Comparison of ENCODE assay signal across 9 mouse cellular contexts in genomic region chr6:126353346-126353745, GRCm38 (mm10).
DNase-seq lines count a peak whose midpoint lies in the region; ATAC-seq lines count a peak whose summit lies in the region.
"Had no signal": no experiment of that assay in that cellular context is flagged by ENCODE, and none has a peak within 500 bp of the region (broad histone marks: within the 10 kb centered on the region; RNA-seq: fewer than 3 reads in every experiment).

No protein-coding gene starts in this region.

- H3K27me3 ChIP-seq in heart, embryonic 12.5 days (replicated peaks), result no peaks in the 10 kb centered on the region; the same call in 1 of the 2 replicates
- H3K27me3 ChIP-seq in lung, embryonic 16.5 days (ENCODE audit: control insufficient read depth, insufficient read depth, low read depth, low read length), result 0 out of 2 replicates have a peak, but pooled peaks cover 2% of the 10 kb centered on the region

- DNase-seq in heart, postnatal 4 days, result peak; percentile 18
- DNase-seq in lung, postnatal 36 days, result no peak
- DNase-seq in adrenal gland, postnatal 36 days, result peak; percentile 19 to 38
- peak; percentile 70 to 71 for DNase-seq in cerebellum, postnatal 36 days
- DNase-seq in right cerebral cortex, adult 18-20 months, result no peak
- DNase-seq in gastrocnemius, postnatal 25 days, result no peak
- DNase-seq: gastrocnemius, postnatal 36 days had no signal

- H3K4me2 ChIP-seq in heart, embryonic 12.5 days, result no peak overlapping the region
- H3K4me2 ChIP-seq in lung, embryonic 16.5 days (ENCODE audit: low read depth, low read length), result no peak overlapping the region

- H3K27ac ChIP-seq in heart, embryonic 12.5 days (ENCODE audit: poor library complexity, severe bottlenecking), result no peak overlapping the region
- H3K27ac ChIP-seq in lung, embryonic 16.5 days (ENCODE audit: low read length), result no peak overlapping the region

- H3K9ac ChIP-seq in heart, embryonic 12.5 days, result no peak overlapping the region
- H3K9ac ChIP-seq in lung, embryonic 16.5 days (ENCODE audit: low read length), result no peak overlapping the region

- WGBS in heart, embryonic 12.5 days, result 13% methylated on average over 2 of the region's 2 CpGs
- WGBS in lung, embryonic 16.5 days, result 2% methylated on average over 2 of the region's 2 CpGs

- ATAC-seq in heart, embryonic 12.5 days (ENCODE audit: insufficient number of reproducible peaks, low FRiP score), result no peak
- ATAC-seq in lung, embryonic 16.5 days (ENCODE audit: low read depth), result peak; percentile 65; the same call in 1 of the 2 replicates

- H3K36me3 ChIP-seq in heart, embryonic 12.5 days, result no peaks in the 10 kb centered on the region
- no peaks in the 10 kb centered on the region for H3K36me3 ChIP-seq in lung, embryonic 16.5 days (ENCODE audit: control insufficient read depth, insufficient read depth, low read length)

- no peak overlapping the region for H3K4me3 ChIP-seq in heart, embryonic 12.5 days
- no peak overlapping the region for H3K4me3 ChIP-seq in lung, embryonic 16.5 days (ENCODE audit: low read length)

- 0 out of 2 replicates have a peak, but pooled peaks cover 5% of the 10 kb centered on the region for H3K9me3 ChIP-seq in heart, embryonic 12.5 days (replicated peaks)
- H3K9me3 ChIP-seq in lung, embryonic 16.5 days (ENCODE audit: control insufficient read depth, low read length), result no peaks in the 10 kb centered on the region

- H3K4me1 ChIP-seq in heart, embryonic 12.5 days (replicated peaks), result 0 out of 2 replicates have a peak, but pooled peaks cover 3% of the 10 kb centered on the region
- no peaks in the 10 kb centered on the region for H3K4me1 ChIP-seq in lung, embryonic 16.5 days (replicated peaks; ENCODE audit: control insufficient read depth, insufficient read depth, low read length)

Comparison
In these comparisons a context has a peak if more than half of its experiments do, and no peak if none do; other contexts are left out.
1. DNase-seq: peak in heart, postnatal 4 days (single experiment), adrenal gland, postnatal 36 days (2 of 2) and cerebellum, postnatal 36 days (2 of 2); none in lung, postnatal 36 days (single experiment), right cerebral cortex, adult 18-20 months (single experiment) and gastrocnemius, postnatal 25 days (single experiment).